Mouse (Mus musculus): ENCODE data around the gene Dll3.

- TF ChIP-seq TAL1 (IDR thresholded peaks at IDR 0.05; ENCODE audit: low read length): no peak
- TF ChIP-seq GATA1 (IDR thresholded peaks at IDR 0.05; ENCODE audit: low read length): no peak
Observed at GRCm38 (mm10) chr7:28294481-28294880, 7.6 kb downstream of the Dll3 start.

Data from erythroblast, embryonic 14.5 days (primary cell).